Mouse (Mus musculus) kidney, postnatal 14 days (tissue): Measurements from ENCODE around the gene Polr3gl.
A peak's percentile ranks its signal among the peaks of the same experiment; 100 is the strongest.

Source experiments
- DNase-seq: peaks from one replicate; pipeline ENCODE4 v3.0.0; 2022; ENCODE audit warnings: mixed read lengths

The Polr3gl gene

DNA sequence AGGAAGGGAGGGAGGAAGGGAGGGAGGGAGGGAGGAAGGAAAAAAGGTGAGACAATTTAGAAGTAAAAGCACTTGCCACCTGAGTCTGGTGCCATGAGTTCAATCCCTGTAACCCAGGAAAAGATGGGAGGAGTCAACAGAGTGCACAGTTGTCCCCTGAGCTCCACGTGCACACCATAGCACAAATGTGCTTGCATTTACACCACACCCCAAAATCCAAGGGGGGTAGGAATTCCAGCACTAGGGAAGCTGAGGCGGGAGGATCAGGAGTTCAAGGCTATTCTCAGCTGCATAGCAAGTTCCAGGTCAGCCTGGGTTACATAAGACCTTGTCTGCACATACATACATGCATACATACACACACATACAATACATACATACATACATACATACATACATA, 22.6 kb downstream of the Polr3gl start:
- no peak for DNase-seq

DNA sequence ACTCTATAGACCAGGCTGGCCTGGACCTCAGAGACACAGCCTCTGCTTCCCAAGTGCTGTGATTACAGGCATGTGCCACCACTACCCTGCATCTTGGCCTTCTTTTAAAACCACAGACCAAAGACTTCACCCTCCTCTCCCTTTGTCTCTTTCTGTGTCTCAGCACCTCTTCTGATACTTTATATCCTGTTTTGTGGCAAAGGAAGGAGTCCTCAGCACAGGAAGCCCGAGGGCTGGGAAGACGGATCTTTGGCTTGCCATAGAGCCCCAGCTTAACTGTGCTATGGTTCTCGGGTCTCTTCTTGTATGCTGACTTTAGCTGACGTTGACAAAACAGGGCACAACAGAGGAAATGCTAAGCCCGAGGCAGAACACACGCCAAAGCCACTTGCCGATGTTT, 23.3 kb downstream of the Polr3gl start:
- no peak for DNase-seq

DNA sequence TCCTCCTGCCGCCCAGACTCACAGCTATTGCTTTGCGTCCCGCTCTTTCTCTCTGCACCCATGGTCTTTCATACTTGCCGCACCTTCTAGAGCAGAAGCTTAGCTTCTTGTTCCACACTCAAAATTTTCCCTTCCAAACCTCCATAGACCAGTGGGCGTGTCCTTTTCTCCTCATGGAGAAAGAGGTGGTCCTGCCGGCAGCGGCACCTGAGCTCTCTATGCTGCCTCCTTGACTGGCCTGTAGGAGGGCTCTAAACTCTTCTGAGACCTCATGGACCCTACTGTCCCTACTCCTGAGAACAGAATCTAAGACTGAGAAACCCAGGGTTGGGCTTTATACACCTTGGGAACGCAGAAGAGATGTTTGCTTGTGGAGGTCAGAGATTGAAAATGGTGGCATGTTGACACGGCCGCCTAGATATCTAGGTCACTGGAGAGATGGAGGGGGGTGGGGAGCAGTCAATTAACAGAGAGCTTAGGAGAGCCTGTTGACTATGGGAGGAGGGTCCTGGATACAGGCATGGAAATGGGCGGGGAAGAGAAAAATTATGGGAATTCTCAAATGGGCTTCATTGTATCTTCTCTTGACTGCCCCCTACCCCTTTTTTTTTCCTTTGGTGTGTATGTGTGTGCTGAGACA, 23.9 kb downstream of the Polr3gl start:
- DNase-seq: no peak

GRCm38 (mm10) chr3:96569506-96569905, 24.5 kb downstream of the Polr3gl start:
- DNase-seq: no peak

DNA sequence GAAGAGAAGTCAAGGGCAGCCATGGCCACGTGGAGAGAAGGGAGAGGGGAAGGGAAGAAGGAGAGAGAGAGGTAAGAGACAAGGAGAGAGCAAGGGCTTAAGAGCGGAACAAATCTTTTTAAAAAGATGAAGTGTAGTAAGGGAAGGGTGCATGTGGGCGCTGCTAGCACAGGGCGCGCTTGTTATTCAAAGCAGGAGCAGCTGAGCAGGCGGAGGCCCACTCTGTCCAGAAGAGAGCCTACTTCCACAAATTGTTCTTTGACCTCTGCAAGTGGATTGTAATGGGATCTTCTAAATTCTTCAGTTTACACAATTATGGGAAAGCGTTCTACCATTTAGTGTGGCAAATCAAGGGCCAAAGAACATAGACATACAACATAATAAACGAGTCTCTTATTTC, 25.4 kb downstream of the Polr3gl start:
- DNase-seq: no peak

DNA sequence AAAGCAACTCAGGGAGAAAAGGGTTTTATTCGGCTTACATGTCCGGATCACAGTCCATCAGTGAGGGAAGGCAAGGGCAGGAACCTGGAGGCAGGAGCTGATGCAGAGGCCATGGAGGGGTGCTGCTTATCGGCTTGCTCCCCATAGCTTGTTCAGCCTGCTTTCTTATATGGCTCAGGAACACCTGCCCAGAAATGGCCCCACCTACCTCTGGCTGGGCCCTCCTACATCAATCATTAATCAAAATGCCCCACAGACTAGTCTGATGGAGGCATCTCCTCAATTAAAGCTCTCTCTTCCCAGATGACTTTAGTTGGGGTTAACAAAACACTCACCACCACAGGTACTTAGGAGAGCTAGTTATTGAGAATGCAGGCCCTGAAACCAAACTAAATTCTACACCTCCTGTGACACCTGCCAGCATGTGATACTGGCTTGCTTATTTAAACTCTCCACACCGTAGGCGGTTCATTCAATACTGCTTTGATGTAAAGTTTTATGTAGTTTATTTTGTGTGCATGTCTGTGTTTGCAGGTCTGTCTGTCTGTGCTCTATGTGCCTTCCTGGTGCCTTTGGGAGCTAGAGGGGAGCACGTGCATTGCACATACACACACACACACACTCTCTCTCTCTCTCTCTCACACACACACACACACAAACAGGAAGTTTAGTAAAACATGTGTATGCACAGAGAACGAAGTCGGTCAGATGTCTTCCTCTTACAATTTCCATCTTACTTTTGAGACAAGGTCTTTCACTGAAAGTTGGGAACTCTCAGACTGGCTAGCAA, 27.1 kb downstream of the Polr3gl start:
- DNase-seq: no peak

GRCm38 (mm10) chr3:96565105-96565504, 28.9 kb downstream of the Polr3gl start:
- no peak for DNase-seq

DNA sequence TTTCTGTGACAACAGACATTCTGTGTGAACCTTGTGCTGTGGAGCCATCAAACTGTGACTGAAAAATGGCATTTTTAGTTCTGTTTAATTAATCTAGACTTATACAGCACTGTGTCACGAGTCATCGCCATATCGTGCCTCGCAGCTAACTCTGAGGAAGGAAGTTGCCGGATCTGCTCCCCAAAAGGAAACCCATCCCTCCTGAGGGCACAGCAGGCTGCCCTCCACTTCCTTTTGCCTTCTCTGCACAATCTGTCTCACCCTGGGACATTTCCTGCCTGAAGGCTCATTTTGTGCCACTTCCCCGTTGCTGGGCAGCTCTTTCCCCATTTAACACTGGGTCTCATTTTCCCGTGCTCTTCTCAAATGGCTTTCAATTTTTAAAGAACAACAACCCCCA, 29.3 kb downstream of the Polr3gl start:
- peak; percentile 72 for DNase-seq

DNA sequence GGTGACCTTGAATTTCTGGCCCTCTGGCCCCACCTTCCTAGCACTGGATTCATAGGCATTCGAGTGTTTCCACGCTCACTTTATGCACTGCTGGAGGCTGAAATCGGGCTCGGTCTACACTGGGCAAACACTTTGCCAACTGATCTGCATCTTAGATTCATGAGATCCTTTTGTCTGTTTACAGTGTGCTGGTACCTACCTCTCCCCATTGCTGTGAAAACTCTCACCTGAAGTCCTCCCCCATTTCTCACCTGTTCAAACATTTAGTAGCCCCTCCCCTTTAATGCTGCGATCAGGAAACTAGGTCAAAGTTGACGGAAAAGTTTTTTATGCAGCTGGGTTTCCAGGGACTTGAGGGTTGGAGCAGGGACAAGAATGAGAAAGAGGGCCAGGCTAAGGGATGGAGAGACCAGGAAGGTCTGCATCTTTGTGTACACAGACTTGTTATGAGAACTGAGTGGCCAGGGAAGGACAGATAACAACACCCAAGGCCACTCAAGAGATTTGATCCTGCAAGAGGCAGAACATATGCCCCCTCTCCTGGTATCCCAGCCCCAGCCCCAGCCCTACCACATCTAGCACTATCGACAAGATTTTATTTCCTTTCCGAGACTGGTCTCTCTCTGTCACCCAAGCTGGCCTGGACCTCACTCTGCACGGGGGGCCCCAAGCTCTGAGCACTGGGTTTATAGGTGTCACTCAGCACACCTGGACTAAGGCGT, 29.9 kb downstream of the Polr3gl start:
- peak; percentile 65 for DNase-seq

GRCm38 (mm10) chr3:96563267-96563666, 30.7 kb downstream of the Polr3gl start:
- DNase-seq: no peak

- DNase-seq: peak; percentile 58
Measured at GRCm38 (mm10) chr3:96561946-96562681, 31.9 kb downstream of the Polr3gl start.

GRCm38 (mm10) chr3:96560881-96561668, 32.9 kb downstream of the Polr3gl start:
- no peak for DNase-seq

GRCm38 (mm10) chr3:96559911-96560850, 33.8 kb downstream of the Polr3gl start:
- no peak for DNase-seq

DNA sequence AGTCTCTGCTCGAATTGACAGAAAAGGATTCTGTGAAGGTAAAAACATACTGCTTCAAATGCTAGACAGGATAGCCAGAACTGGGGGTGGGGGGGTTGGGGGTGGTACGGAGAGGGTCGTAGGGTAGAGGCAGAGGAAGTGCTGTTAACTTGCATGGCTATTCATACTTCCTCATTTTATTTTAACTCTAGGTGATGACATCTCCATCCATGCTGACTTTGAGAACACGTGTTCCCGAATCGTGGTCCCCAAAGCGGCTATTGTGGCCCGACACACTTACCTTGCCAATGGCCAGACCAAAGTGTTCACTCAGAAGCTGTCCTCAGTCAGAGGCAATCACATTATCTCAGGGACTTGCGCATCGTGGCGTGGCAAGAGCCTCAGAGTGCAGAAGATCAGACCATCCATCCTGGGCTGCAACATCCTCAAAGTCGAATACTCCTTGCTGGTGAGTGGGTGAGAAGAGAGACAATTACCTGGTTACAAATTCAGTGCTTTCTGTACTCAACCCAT, 34.5 kb downstream of the Polr3gl start:
- no peak for DNase-seq

- DNase-seq: no peak
Measured at GRCm38 (mm10) chr3:96558668-96559196, 35.2 kb downstream of the Polr3gl start.

DNA sequence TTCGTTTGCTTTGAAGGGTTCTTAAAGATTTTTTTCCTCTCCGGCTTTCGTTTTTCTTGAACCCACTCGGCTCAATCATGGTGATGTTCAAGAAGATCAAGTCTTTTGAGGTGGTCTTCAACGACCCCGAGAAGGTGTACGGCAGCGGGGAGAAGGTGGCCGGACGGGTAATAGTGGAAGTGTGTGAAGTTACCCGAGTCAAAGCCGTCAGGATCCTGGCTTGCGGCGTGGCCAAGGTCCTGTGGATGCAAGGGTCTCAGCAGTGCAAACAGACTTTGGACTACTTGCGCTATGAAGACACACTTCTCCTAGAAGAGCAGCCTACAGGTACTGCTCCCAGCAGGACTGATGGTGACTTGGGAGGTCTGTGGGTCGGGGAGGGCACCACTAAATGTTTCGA, 35.8 kb downstream of the Polr3gl start:
- DNase-seq: peak; percentile 56

DNA sequence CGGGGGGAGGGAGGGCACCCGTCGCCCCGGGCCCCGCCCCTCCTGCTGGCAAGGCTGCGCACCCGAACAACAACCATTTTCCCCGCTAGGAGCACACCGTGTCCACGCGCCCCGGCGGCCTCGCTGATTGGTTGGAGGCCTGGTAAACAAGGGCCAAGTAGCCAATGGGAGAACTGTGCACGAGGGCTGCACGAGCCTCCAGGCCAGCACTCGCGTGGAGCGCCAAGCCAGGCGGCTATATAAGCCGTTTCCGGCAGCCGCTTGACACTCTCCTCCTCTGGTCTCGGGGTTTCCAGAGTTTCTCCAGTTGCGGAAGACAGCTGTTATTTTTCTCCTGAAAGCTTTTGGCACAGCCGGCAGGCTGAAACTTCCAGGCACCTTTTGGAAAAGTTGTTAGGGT, 36.3 kb downstream of the Polr3gl start, which contains the start of gene Txnip:
Txnip (plus strand) TSS at position 264 of the 400 bp plus-strand sequence.
- DNase-seq: peak; percentile 100

DNA sequence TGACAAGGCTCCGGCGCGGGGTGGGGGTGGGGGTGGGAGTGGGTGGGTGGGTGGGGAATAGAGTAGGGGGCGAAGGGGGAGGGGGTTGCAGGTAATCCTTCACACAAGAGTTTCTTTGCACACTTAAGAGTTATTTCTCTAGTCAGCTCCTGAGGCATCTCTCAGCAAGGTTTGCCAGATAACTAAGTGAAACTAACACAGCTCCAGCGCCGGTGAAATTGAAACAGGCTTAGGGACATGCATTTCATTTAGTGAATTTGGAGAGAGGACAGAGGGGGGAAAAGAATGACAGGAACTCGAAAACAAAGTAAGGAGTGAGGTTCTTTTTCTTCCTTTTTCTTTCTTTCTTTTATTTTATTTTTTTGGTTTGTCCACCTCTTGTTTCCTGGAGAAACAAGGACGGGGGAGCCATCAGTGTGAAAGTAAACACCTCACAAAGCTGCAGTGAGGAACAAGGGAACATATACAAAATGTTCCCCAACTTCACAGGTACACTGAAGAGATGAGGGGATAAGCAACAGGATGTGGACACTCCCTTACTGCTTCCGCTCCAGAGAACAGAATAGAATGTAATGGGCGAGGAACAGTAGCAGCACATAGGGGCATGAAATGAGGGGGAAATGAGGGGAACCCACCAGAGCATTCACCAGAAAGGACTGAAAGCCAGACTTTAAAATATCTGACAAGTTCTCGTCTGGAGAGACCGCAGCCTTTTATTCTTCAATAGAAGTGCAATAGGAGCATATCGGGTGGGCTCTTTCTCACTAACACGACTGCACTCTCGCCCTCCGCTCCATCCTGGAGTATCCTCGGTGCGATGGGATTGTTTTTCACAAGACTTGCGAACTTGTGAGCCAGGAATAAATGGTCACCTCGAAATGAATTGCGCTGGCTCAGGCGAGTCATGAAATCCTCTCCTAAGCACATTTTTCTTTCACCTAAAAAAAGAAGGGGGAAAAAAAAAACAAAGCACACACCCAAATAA, 37.0 kb downstream of the Polr3gl start:
- DNase-seq: no peak

- DNase-seq: no peak
Measured at GRCm38 (mm10) chr3:96555999-96556614, 37.9 kb downstream of the Polr3gl start.
